Mouse (Mus musculus): ENCODE measurements at regions not wholly inside any gene's neighbourhood (a gene's known extent, or its start where the extent isn't known, plus 50 kb on each side); places are given as distances from the start of the nearest gene placed in this dataset.

DNA sequence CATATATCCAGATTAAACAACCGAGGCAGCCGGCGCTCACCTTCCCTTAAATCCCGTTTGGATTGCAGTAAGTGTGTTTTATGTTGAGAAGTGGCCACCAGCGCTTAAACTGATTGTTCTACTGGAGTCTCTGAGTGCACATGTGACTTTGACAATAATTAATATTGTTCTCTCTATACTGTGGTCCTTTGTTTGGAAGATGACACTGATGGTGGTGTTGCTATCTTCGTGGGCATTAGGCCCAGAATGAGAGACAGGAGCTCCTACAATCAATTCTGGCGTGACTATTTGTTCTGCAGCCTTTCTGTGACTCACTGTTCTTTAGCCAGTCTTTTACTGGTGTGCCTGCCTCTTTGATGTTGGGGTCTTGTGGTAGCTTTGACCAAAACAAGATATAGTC is 240.1 kb upstream of the Zeb2 start:
- ATAC-seq (ENCODE audit: low FRiP score) (no peak), DNase-seq (ENCODE audit: low spot score) (no peak)
- H3K36me3 ChIP-seq (replicated peaks; ENCODE audit: control insufficient read depth, insufficient read depth) = no peaks in the 10 kb centered on the region
- no peak overlapping the region for H3K4me3 ChIP-seq (replicated peaks; ENCODE audit: low read length)
- no peaks in the 10 kb centered on the region for H3K27me3 ChIP-seq (ENCODE audit: control insufficient read depth, insufficient read depth, low read length)
- no peak overlapping the region for H3K27ac ChIP-seq
- no peaks in the 10 kb centered on the region for H3K9me3 ChIP-seq (ENCODE audit: control insufficient read depth, low read length)
- no peak overlapping the region for H3K4me2 ChIP-seq (replicated peaks)
- H3K9ac ChIP-seq = no peak overlapping the region
- 70% methylated on average over 7 of the region's 7 CpGs for WGBS
- H3K4me1 ChIP-seq (replicated peaks; ENCODE audit: control insufficient read depth, insufficient read depth, low read length) = no peaks in the 10 kb centered on the region

DNA sequence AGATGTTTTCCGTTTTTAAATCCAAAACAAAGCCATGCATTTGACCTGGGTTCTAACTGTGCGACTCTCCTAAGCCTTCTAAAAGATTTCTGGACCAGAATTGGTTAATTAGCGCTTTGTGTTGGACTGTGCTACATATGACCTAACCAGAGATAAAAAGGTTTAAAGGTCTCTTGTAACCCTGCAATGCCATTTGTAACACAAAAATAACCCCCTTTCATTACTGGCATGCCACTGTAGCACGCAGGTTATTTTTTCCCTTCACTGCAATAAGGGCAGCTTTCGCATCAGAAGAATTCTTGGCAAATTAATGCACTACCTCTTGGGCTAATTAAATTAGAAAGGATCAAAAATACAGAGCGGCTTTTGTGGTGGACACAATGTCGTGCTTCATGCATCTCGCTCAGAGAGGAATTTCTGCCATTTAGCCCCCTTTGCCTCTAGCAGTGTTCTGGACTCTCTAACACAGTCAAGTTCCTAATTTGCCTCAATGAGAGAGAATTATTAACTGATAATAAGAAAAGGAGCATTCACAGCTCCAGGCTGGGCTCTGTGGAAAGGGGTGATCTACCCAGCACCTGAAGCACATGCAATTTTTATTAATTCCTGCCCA is 239.5 kb upstream of the Zeb2 start:
- no peaks in the 10 kb centered on the region for H3K27me3 ChIP-seq (ENCODE audit: control insufficient read depth, insufficient read depth, low read length)
- no peak for ATAC-seq (ENCODE audit: low FRiP score)

GRCm38 (mm10) chr2:45356021-45356420 is 238.8 kb upstream of the Zeb2 start:
- Histone ChIP-seq H3K9me3 (ENCODE audit: control insufficient read depth, low read length) (no peaks in the 10 kb centered on the region), H3K27ac (no peak overlapping the region), H3K9ac (no peak overlapping the region), H3K27me3 (ENCODE audit: control insufficient read depth, insufficient read depth, low read length) (no peaks in the 10 kb centered on the region), H3K4me2 (replicated peaks) (no peak overlapping the region), H3K4me3 (replicated peaks; ENCODE audit: low read length) (no peak overlapping the region), H3K36me3 (replicated peaks; ENCODE audit: control insufficient read depth, insufficient read depth) (no peaks in the 10 kb centered on the region), H3K4me1 (replicated peaks; ENCODE audit: control insufficient read depth, insufficient read depth, low read length) (no peaks in the 10 kb centered on the region)
- 93% methylated on average over 12 of the region's 12 CpGs for WGBS
- DNase-seq (ENCODE audit: low spot score) (no peak), ATAC-seq (ENCODE audit: low FRiP score) (no peak)

More for the DNA sequence above, 239.5 kb upstream of the Zeb2 start:
- no peak overlapping the region for H3K27ac ChIP-seq
- H3K4me1 ChIP-seq (replicated peaks; ENCODE audit: control insufficient read depth, insufficient read depth, low read length) = no peaks in the 10 kb centered on the region
- H3K9me3 ChIP-seq (ENCODE audit: control insufficient read depth, low read length) = no peaks in the 10 kb centered on the region
- H3K4me2 ChIP-seq (replicated peaks) = no peak overlapping the region
- no peak overlapping the region for H3K4me3 ChIP-seq (replicated peaks; ENCODE audit: low read length)
- peak; percentile 30 for DNase-seq (ENCODE audit: low spot score)
- 60% methylated on average over 8 of the region's 8 CpGs for WGBS
- no peak overlapping the region for H3K9ac ChIP-seq
- no peaks in the 10 kb centered on the region for H3K36me3 ChIP-seq (replicated peaks; ENCODE audit: control insufficient read depth, insufficient read depth)

GRCm38 (mm10) chr2:45351529-45352133 is 234.4 kb upstream of the Zeb2 start:
- no peak overlapping the region for H3K27ac ChIP-seq
- H3K4me3 ChIP-seq (replicated peaks; ENCODE audit: low read length) = no peak overlapping the region
- no peak overlapping the region for H3K9ac ChIP-seq
- H3K9me3 ChIP-seq (ENCODE audit: control insufficient read depth, low read length) = no peaks in the 10 kb centered on the region
- DNase-seq (ENCODE audit: low spot score) (no peak), ATAC-seq (ENCODE audit: low FRiP score) (no peak)
- 82% methylated on average over 1 of the region's 1 CpGs for WGBS
- H3K4me2 ChIP-seq (replicated peaks) = no peak overlapping the region
- H3K36me3 ChIP-seq (replicated peaks; ENCODE audit: control insufficient read depth, insufficient read depth) = no peaks in the 10 kb centered on the region
- no peaks in the 10 kb centered on the region for H3K4me1 ChIP-seq (replicated peaks; ENCODE audit: control insufficient read depth, insufficient read depth, low read length)
- no peaks in the 10 kb centered on the region for H3K27me3 ChIP-seq (ENCODE audit: control insufficient read depth, insufficient read depth, low read length)

DNA sequence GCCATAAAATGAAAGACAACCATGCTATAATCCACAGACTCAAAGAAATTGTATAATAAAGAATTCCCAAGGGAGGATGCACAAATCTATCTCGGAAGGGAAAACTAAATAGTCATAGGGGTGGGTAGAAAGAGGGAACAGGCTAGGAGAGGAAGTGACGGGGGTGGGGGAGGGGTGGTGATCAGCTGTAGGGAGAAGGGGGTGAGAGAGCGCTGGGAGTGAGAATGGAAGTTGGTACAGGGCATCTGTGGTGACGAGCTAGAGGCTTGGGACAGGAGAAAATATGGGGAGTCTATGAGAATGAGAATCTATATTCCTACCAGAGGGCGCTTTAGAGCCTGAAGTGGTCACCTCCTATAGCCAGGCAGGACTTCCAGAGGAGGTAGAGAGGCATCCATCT is 229.2 kb upstream of the Zeb2 start:
- 78% methylated on average over 5 of the region's 5 CpGs for WGBS
- no peak for ATAC-seq (ENCODE audit: low FRiP score)
- Histone ChIP-seq H3K9me3 (ENCODE audit: control insufficient read depth, low read length) (no peaks in the 10 kb centered on the region), H3K36me3 (replicated peaks; ENCODE audit: control insufficient read depth, insufficient read depth) (no peaks in the 10 kb centered on the region), H3K4me1 (replicated peaks; ENCODE audit: control insufficient read depth, insufficient read depth, low read length) (no peaks in the 10 kb centered on the region), H3K9ac (no peak overlapping the region), H3K4me2 (replicated peaks) (no peak overlapping the region), H3K27me3 (ENCODE audit: control insufficient read depth, insufficient read depth, low read length) (no peaks in the 10 kb centered on the region), H3K4me3 (replicated peaks; ENCODE audit: low read length) (no peak overlapping the region), H3K27ac (no peak overlapping the region)
- DNase-seq (ENCODE audit: low spot score) = no peak

DNA sequence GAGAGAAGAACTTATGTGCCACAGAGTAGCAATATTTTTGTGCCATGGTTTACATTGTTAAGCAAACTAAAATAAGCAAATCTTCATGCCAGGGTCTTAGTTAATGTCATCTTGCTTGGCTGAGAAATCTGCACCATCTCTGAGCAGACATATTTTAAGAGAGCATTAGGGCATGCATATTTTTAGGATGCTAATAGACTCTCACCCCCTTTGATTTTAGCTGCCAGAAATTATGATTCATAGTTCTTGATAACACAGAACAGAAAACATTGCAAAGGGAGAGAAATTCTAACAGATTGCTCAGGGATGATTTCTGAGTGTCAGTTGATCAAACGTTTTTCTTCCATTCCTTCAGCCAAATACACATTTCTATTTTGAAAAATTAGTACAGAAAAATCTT is 222.7 kb upstream of the Zeb2 start:
- ATAC-seq (ENCODE audit: low FRiP score) = no peak
- Histone ChIP-seq H3K36me3 (replicated peaks; ENCODE audit: control insufficient read depth, insufficient read depth) (no peaks in the 10 kb centered on the region), H3K4me2 (replicated peaks) (no peak overlapping the region), H3K4me3 (replicated peaks; ENCODE audit: low read length) (no peak overlapping the region), H3K27me3 (ENCODE audit: control insufficient read depth, insufficient read depth, low read length) (no peaks in the 10 kb centered on the region), H3K27ac (no peak overlapping the region), H3K9me3 (ENCODE audit: control insufficient read depth, low read length) (0 out of 2 replicates have a peak, but pooled peaks cover 3% of the 10 kb centered on the region), H3K9ac (no peak overlapping the region), H3K4me1 (replicated peaks; ENCODE audit: control insufficient read depth, insufficient read depth, low read length) (no peaks in the 10 kb centered on the region)
- 83% methylated on average over 1 of the region's 1 CpGs for WGBS
- no peak for DNase-seq (ENCODE audit: low spot score)

- 0 out of 2 replicates have a peak, but pooled peaks cover 3% of the 10 kb centered on the region for H3K9me3 ChIP-seq (ENCODE audit: control insufficient read depth, low read length)
- no peak overlapping the region for H3K4me2 ChIP-seq (replicated peaks)
- H3K36me3 ChIP-seq (replicated peaks; ENCODE audit: control insufficient read depth, insufficient read depth) = no peaks in the 10 kb centered on the region
- H3K27ac ChIP-seq = no peak overlapping the region
- no peaks in the 10 kb centered on the region for H3K27me3 ChIP-seq (ENCODE audit: control insufficient read depth, insufficient read depth, low read length)
- H3K4me1 ChIP-seq (replicated peaks; ENCODE audit: control insufficient read depth, insufficient read depth, low read length) = no peaks in the 10 kb centered on the region
- no peak overlapping the region for H3K4me3 ChIP-seq (replicated peaks; ENCODE audit: low read length)
- no peak overlapping the region for H3K9ac ChIP-seq
- ATAC-seq (ENCODE audit: low FRiP score) (no peak), DNase-seq (ENCODE audit: low spot score) (no peak)
These were observed 221.6 kb upstream of the Zeb2 start for GRCm38 (mm10) chr2:45338809-45339208.

- WGBS = 89% methylated on average over 4 of the region's 4 CpGs
- ATAC-seq (ENCODE audit: low FRiP score) = no peak
- H3K9me3 ChIP-seq (ENCODE audit: control insufficient read depth, low read length) = no peaks in the 10 kb centered on the region
These were observed 199.9 kb upstream of the Zeb2 start for GRCm38 (mm10) chr2:45316945-45317565.

GRCm38 (mm10) chr2:45287530-45288009 is 170.4 kb upstream of the Zeb2 start:
- DNase-seq (ENCODE audit: low spot score) (no peak), ATAC-seq (ENCODE audit: low FRiP score) (0 out of 2 replicates have a peak, but pooled peaks have one; percentile 51)
- no peak overlapping the region for H3K4me2 ChIP-seq (replicated peaks)
- no peak overlapping the region for H3K9ac ChIP-seq
- H3K27me3 ChIP-seq (ENCODE audit: control insufficient read depth, insufficient read depth, low read length) = no peaks in the 10 kb centered on the region
- no peaks in the 10 kb centered on the region for H3K9me3 ChIP-seq (ENCODE audit: control insufficient read depth, low read length)
- WGBS = 45% methylated on average over 7 of the region's 7 CpGs
- H3K36me3 ChIP-seq (replicated peaks; ENCODE audit: control insufficient read depth, insufficient read depth) = no peaks in the 10 kb centered on the region
- no peak overlapping the region for H3K27ac ChIP-seq
- H3K4me3 ChIP-seq (replicated peaks; ENCODE audit: low read length) = no peak overlapping the region
- H3K4me1 ChIP-seq (replicated peaks; ENCODE audit: control insufficient read depth, insufficient read depth, low read length) = peaks cover 10% of the 10 kb centered on the region; the same call in 1 of the 2 replicates

More at GRCm38 (mm10) chr2:45316945-45317565, 199.9 kb upstream of the Zeb2 start:
- Histone ChIP-seq H3K9ac (no peak overlapping the region), H3K4me1 (replicated peaks; ENCODE audit: control insufficient read depth, insufficient read depth, low read length) (no peaks in the 10 kb centered on the region), H3K4me2 (replicated peaks) (no peak overlapping the region), H3K4me3 (replicated peaks; ENCODE audit: low read length) (no peak overlapping the region), H3K27me3 (ENCODE audit: control insufficient read depth, insufficient read depth, low read length) (no peaks in the 10 kb centered on the region), H3K36me3 (replicated peaks; ENCODE audit: control insufficient read depth, insufficient read depth) (no peaks in the 10 kb centered on the region), H3K27ac (no peak overlapping the region)
- no peak for DNase-seq (ENCODE audit: low spot score)
